Mouse (Mus musculus) 3134 (cell line): ENCODE data around the gene Kcnj9.

Experiments used
- DNase-seq: peaks from one replicate; pipeline ENCODE4 v3.0.0-alpha.2; 2011; ENCODE audit warnings: low spot score; ENCODE audit not compliant: insufficient read length; ENCODE audit errors: extremely low read depth

Kcnj9 gene

DNA sequence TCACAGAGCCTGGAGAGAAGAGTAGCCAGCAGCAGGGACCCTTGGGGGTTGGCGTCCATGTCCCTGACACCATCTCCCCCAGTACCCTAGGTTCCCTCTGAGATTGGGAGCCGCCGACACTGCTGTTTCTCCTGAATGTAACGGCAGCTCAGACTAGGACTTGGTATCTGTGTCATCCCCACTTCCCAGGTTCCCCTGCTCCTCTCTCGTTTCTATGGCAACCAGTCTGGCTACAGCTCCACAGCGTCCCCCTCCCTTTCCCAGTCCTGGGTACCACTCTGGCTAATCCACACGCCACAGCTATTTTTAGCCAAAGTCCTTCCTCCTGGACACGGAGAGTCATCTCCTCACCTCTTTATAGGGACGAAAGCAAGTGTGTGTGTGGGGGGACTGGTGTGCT is at the start of gene Kcnj9:
Kcnj9 (minus strand) TSS at position 188 of the 400 bp plus-strand sequence.
- no peak for DNase-seq

DNA sequence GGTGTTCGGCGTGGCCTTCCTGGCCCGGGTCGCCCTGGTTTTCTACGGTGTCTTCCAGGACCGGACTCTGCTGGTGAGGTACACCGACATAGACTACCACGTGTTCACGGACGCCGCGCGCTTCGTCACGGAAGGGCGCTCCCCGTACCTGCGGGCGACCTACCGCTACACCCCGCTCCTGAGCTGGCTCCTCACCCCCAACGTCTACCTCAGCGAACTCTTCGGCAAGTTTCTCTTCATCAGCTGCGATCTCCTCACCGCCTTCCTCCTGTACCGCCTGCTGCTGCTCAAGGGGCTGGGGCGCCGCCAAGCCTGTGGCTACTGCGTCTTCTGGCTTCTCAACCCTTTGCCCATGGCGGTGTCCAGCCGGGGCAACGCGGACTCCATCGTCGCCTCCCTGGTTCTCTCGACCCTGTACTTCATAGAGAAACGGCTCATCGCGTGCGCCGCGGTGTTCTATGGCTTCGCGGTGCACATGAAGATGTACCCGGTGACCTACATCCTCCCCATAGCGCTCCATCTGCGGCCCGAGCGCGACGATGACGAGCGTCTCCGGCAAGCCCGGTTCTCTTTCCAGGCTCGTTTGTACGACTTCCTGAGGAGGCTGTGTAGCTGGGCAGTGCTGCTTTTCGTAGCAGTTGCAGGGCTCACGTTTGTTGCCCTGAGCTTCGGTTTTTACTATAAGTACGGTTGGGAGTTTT is 47.8 kb upstream of the Kcnj9 start:
- DNase-seq, result peak; percentile 62

DNA sequence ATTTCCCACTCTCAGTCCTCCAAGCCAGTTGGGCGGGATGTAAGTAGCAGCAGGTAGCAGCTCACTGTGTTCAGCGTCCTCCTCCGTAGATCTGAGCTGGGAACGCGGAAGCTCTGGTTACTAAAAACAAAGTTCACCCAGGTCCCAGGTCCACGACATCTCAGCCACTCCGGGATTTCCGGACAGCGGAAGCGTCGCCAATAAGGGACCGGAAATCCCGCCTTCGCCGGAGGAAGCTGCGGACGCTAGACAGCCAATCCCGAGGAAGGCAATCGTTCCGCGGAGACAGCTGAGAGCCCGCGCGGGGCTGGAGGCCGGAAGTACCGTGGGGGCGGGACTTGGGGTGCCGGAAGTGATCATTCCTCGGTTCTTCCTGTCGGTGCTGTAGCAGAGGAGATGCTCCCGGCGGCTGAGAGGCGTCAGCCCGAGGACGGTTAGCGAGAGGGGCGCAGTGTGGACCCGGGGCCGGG is 47.1 kb upstream of the Kcnj9 start, which contains the start of gene Pigm:
Pigm (plus strand) TSS at position 349 of the 470 bp plus-strand sequence.
- DNase-seq, result peak; percentile 98

DNA sequence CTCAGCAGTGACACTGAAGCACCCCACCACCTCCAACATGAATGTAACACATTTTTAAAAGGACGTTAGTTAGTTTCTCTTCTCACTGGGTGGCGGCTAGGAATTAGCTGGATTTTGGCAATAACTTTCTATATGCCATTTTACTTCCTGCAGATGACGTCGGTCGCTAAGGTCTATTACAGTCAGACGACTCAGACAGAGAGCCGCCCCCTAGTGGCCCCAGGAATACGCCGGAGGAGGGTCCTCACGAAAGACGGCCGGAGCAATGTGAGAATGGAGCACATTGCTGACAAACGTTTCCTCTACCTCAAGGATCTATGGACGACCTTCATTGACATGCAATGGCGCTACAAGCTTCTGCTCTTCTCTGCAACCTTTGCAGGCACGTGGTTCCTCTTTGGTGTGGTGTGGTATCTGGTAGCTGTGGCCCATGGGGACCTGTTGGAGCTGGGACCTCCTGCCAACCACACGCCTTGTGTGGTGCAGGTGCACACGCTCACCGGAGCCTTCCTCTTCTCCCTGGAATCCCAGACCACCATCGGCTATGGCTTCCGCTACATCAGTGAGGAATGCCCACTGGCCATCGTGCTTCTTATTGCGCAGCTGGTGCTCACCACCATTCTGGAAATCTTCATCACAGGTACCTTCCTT is 39.8 kb upstream of the Kcnj9 start:
- DNase-seq, result no peak

DNA sequence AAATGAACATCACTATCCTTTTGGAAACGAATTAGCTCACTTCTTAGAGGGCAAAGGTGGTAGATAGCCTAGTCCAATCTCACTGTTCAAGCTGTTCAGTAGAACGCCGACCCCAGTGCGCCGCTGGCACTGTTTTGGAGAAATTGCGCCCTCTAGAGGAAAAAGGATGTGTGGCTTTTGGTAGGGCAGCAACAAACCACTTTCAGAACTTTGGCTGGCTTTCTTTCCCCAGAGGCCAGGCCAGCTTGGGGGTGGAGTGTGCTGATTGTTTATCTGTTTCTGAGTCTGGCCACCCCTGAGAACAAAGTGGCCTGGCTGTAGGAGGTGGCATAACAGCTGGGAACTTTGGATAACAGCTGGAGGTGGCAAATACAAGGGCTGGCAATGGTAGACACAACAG is 35.6 kb upstream of the Kcnj9 start:
- DNase-seq, result peak; percentile 22

DNA sequence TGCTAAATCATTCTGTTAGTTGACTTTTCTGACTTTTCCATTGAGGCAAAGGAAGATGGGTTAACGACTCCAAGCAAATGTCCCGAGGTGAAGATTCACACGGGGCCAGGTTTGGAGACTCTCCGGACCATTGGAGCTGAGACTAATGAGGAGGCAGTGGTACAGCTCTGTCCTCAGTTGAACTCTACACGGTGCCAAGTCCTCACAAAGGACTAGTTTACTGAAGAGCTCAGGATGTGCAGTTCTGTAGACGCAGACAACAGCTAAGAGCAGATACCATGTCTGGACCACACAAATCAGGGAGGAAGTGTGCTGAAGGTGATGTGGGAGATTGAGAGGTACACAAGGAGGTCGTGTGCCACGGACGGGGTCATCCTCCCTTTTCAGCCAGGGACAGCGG is 29.2 kb upstream of the Kcnj9 start:
- no peak for DNase-seq

DNA sequence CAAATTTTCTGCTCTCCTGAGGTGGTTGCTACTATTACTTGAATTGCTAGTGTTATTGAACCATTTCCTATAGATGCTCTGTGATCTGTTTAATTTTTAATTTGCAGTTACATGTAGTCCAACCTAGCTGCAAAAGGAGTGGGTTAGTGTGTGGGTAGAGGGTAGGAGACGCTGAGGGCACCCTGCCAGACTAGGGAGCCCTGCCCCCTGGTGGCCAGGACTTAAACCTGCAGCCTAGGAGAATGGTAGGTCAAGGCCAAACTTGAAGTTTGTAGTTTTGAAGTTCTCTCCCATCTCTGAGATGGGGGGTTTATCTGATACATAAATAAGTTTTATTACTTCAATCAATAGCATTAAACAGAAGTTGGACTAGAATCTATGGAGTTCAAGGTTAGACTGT is 28.4 kb upstream of the Kcnj9 start:
- DNase-seq, result peak; percentile 22

DNA sequence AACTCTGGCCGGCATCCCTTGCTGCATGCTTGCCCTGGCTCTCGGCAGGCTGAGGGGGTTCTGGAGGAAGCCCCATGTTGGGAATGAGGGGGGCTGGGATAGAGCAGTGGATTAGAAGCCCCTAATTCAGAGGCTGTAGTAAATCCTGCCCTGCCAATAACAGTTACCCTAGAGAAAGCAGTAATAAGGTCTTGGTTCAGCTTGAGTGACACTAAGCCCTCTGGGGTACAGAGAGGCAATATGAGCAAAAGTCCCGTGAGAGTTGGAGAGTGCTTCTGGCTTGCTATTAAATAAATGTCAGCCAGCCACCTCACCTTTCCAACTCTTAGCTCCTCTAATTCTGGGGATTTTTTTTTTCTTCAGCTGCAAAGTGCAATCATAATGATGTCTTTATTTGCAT is 26.2 kb upstream of the Kcnj9 start:
- DNase-seq, result no peak

DNA sequence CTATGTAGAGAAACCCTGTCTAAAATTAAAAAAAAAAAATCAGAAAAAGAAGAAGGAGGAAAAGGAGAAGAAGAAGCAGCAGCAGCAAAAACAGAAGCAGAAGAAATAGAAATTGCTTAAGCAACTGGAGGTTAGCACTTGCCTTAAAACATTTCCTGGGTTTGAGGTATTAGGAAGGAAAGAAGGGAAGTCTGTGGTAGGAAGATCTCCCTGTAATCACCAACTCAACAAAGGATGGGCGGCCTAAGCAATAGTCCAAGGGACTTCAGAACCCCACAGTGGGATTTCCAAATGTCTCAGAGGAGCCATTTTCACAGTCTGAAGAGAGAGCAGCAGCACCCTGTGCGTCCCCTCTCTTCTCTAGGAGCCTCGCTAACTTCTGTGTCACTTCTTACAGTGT is 23.3 kb upstream of the Kcnj9 start:
- DNase-seq, result no peak

DNA sequence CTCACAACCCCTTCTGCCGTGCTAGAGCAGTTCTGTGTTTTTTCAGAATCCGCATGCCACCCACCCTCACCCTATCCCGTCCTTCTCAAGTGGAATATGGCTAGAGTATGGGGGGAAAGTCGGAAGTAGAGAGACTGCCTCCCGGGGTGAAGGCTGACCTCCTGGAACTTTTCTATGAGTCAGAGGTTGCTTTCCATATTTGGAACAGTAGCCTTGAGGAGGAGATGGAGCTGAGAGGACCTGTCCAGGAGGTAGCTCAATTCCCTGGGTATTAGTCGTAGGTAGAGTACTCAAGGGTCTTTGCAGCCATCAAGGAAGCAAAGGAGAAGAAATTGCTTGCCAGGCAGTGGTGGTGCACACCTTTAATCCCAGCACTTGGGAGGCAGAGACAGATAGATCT is 22.9 kb upstream of the Kcnj9 start:
- no peak for DNase-seq

DNA sequence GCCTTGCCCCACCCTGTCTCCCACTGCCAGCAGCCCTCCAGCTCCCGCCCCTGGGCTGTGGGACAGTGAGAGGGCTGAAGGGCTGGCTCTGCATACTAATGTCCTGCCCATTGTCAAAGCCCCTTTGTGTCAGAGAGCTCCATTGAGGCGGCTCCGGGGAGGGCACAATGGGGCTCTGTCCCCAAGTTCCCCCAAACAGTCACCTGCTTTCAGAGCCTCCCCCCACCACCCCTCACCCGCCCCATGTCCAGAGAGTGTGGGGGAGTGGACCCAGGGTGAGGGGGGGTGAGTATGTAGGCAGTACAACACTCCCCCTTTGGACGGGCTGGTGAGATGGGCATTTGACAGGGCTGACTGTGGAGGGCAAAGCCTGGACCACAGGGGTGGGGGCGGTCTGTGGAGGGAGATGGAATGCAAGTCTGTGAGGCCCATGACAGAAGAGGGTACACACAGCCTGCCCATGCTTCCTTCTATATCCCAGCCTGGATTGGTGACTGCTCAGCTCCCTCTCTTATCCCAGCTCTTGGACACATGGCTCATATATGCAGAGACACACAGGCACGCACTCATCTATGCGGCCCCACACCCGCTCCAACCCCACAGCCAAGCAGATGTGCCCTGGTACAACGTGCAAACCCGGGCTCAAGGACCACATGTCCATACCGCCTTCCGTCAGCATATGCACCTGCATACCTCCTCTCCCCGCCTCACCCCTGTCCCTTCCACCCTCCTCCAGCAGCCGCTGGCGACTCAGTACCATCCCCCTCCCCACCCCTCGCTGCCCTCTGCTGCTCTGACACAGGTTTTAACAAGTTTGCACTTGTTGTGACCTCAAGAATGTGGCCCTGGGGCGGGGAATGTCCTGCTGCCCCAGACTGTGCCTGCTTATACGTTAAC is 21.0 kb upstream of the Kcnj9 start:
- DNase-seq, result peak; percentile 13

DNA sequence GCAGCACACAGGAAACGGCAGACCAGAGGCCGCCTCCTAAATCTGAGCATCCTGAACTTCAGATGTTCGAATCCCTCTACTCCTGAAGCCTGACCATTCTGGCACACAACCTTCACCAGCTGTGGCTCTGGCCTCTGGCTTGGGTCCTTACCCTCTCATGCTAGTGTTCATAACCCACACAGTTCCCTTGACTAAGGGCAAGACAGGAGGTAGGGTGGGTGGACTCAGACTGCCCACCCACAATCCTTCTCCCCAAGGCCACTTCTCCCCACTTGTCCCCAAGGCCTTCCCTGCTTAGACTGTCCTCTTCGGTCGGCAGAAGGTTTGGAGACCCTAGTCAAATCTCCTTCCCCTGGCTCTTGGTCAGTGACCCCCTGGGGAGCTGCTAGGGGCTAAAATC is 20.4 kb upstream of the Kcnj9 start:
- no peak for DNase-seq

DNA sequence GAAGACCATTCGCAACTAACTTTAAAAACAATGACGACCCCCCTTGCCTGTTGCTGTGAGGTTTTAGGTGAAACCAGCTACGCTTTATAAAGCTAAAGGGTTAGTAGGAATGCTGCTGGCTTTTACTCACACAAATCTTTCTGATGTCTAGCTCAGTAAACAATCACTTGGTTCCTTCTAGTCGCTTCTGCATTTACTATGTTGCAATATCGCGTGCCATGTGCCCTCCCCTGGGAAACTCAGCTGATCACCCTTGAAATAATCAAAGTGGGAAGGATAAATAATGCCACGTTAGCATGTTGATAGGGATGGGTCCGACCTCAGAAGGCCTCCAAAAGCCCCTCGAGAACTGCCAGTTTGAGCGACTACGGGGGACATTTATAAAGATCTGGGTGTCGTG is 18.3 kb upstream of the Kcnj9 start:
- DNase-seq, result no peak

DNA sequence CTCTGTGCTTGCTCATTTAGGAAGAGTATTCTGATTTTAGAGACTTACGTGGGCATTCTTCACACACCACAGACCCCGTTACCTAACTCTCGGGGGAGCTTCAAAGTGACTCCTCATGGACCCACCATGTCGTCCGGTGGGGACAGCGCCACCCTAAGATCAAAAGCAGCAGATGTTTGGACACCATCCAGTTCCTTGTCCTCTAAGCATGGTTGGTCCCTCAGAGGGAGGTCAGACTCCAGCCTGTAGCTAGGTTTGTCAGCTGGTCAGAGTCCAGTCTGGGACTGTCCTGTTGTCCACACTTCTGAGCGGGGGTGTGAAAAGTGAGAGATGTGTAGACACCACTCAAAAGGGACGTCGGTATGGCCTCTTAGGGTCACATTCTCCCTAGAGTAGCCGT is 17.6 kb upstream of the Kcnj9 start:
- no peak for DNase-seq

DNA sequence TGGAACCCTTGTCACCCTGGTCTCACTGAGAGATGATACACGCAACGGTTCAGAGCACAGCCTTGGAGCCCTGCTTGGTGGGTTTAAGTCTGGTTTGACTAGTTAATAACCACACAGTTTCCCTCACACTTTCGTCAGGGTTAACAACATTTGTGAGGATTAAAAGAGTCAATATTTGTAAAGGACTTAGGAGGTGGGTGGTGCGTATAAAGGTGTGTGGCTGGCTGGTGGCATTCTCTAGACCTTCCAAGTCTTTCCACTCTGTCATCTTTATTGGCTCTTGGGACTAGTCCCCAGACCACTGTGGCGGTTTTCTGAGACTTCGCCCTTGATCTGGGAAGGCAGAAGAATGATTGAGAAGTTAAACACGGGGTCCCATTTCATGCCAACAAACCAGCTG is 15.7 kb upstream of the Kcnj9 start:
- DNase-seq, result no peak

DNA sequence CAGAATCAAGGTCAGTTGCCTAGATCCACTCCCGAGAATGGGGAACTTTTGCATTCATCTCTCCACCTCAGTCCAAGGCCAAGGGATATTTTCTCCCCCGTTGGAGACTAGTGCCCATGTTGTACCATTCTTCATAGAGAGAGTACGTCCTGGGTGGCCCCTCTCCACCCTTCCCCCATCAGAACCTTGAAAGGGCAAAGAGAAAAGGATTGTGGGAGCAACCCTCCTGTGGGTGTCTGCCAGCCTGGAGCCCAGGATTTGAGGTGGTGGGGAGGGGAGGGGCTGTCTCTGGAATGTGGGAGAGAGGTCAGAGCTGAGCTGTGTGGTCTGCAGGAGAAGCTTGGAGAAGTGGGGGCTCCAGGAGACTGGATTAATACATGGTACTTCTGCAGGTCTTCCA is 14.8 kb upstream of the Kcnj9 start:
- DNase-seq, result no peak

DNA sequence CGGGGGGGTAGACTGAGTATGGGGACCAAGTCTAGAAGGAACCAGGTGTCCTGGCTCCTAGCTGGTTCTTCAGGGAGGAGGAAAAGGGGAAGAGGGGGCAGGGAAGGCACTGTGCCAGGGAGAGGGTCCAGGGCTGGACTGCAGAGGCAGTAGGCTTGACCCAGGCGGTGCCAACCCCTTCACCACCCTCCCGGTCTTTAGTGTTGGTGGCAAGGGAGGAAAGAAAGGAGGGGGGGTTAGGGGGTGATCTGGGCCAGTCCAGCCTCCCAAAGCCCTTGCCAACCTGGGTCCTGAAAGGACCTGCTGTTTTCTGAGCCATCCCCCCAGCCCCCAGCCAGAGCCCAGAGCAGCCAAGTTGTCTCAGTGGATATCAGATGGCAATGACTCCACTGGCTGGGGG is 13.6 kb upstream of the Kcnj9 start:
- DNase-seq, result no peak

DNA sequence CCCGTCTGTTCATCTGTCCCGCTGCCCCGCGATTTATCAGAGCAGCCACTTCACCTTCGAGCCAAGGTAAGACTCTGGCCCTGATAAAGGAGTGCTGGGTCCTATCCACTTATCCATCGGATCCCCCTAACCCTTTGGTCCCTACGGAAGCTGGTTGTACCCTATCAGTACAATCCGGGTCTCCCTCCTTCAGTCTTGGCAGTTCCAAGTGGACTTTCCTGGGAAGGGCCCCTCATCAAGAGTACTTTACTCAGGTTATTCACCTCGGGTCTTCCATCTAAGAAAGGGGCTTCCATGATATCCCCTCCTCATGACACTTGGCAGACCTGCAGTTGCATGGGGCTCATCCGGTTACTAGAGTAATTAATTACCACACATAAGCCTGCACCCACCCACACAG is 12.3 kb upstream of the Kcnj9 start:
- DNase-seq, result no peak

DNA sequence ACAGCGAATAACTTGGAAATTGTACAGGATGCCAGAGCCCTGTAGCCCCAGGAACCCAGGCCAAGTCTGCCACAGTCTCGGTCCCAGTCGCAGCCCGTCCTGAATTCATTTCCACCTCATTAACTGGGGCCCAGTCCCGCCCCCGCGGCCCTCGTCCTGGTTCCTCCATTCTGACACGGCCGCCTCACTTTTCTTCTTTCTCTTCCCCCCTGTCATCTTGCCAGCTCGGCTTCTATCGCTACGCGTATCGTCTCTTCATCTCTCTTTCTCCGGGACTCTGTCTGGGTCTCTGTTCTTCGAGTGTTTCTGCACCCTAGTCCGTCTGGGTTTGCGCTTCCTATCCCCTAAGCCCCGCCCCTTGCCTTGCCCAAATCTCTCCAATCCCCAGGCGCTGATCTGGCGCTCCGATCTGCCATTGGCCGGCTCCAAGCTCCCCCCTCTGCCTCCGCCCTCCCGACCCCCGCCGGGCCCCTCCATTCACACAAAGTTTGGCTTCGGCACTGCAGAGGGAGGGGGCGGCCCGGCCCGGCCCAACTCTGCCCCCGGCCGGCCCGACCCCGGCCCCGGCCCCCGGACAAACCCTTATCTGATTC is 11.7 kb upstream of the Kcnj9 start, which contains the start of gene Kcnj10:
Kcnj10 (plus strand) TSS at position 482 of the 593 bp plus-strand sequence.
- DNase-seq, result no peak

DNA sequence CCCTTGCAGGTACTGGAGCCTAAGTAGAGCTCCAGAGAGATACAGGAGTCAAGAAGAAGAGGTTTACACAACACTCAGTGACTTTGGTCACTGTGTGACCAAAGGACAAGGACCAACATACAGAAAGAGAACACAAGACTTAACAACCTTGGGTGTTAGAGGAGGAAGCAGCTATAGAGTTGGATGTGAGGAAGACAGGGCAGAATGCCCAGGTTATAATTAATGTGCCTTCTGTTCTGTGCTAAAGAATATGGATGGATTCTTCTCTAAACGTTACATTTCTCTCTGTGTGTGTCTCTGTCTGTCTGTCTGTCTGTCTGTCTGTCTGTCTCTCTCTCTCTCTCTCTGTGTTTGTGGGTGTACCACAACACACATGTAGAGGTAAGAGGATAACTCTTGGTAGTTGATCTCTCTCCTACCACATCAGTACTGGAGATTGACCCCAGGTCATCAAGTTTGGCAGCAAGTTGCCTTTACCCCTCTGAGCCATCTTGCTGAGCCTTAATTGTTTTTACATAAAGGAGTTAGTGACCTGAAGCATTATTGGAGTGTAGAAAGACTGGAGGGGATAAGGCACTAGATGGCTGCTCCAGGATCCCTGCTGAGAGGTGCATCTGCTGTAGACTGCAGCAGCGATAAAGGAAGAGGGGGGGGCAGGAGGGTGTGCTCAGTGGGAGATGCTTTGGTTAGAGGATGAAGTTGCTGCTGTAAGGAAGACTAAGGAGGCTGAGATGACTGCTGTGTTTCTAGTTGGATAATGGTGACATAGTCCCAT is 8.5 kb upstream of the Kcnj9 start:
- no peak for DNase-seq
